Mouse (Mus musculus) liver, embryonic 11.5 days (tissue): Measurements from ENCODE around the gene Ddx1. TPM values are rescaled to one million over a fixed set of nuclear protein-coding genes. Genes with fewer than 3 reads are reported as not detected.
A peak's percentile ranks its signal among the peaks of the same experiment; 100 is the strongest.

Source experiments
- ATAC-seq: fragments of 200-750 bp; cut with Nextera tagmentation; replicated peaks from 2 replicates; pipeline ENCODE4 v1.8.0; 2017; ENCODE audit warnings: moderate number of reproducible peaks, mild to moderate bottlenecking, moderate TSS enrichment, moderate library complexity; ENCODE audit not compliant: low FRiP score
- DNase-seq: peaks from one replicate; pipeline ENCODE4 v3.0.0-alpha.2; 2017; ENCODE audit warnings: low spot score
- H3K27ac ChIP-seq: fragments of 300-500 bp; sonication (generic); 2 replicates; pipeline ENCODE4 v1.5.1; 2014; ENCODE audit warnings: mild to moderate bottlenecking, low read depth, low read length, control low read depth
- H3K27me3 ChIP-seq: fragments of 300-500 bp; sonication (generic); replicated peaks from 2 replicates; pipeline ENCODE4 v1.6.1; 2014; ENCODE audit warnings: low read length, mixed read lengths; ENCODE audit not compliant: control insufficient read depth, insufficient read depth
- H3K36me3 ChIP-seq: fragments of 300-500 bp; sonication (generic); 2 replicates; pipeline ENCODE4 v1.6.1; 2014; ENCODE audit warnings: mild to moderate bottlenecking, low read length, moderate library complexity, mixed read lengths; ENCODE audit not compliant: control insufficient read depth, insufficient read depth
- H3K4me1 ChIP-seq: fragments of 300-500 bp; sonication (generic); replicated peaks from 2 replicates; pipeline ENCODE4 v1.6.1; 2014; ENCODE audit warnings: low read length, mixed read lengths; ENCODE audit not compliant: control insufficient read depth, insufficient read depth
- H3K4me2 ChIP-seq: fragments of 300-500 bp; sonication (generic); 2 replicates; pipeline ENCODE4 v1.6.1; 2014; ENCODE audit warnings: mild to moderate bottlenecking, control low read depth, moderate library complexity
- H3K4me3 ChIP-seq: fragments of 300-500 bp; sonication (generic); 2 replicates; pipeline ENCODE4 v1.5.1; 2014; ENCODE audit warnings: low read depth, low read length, control low read depth
- H3K9ac ChIP-seq: fragments of 300-500 bp; sonication (generic); 2 replicates; pipeline ENCODE4 v1.6.1; 2014; ENCODE audit warnings: low read depth, low read length, control low read depth
- H3K9me3 ChIP-seq: fragments of 300-500 bp; sonication (generic); 2 replicates; pipeline ENCODE4 v1.6.1; 2016; ENCODE audit warnings: low read length, inconsistent platforms, mixed read lengths; ENCODE audit not compliant: control insufficient read depth
- WGBS: fragments of 180-500 bp; shearing (Covaris S2); extraction: QIAGEN DNeasy Blood & Tissue Kit; methylation state at CpG from one replicate; pipeline ENCODE4 v1.1.7; 2014; 5-methylcytosine and 5-hydroxymethylcytosine counted together
- polyA plus RNA-seq: library from polyadenylated mRNA; unstranded; fragments of >200 nt; fragmentation: Nextera tagmentation; extraction: Ambion mirVana; gene quantifications from 2 replicates; pipeline ENCODE4 v1.2.1, GENCODE M21; 2014

Ddx1 gene
- polyA plus RNA-seq, 1 experiment from 2014 or later, result 158 TPM

DNA sequence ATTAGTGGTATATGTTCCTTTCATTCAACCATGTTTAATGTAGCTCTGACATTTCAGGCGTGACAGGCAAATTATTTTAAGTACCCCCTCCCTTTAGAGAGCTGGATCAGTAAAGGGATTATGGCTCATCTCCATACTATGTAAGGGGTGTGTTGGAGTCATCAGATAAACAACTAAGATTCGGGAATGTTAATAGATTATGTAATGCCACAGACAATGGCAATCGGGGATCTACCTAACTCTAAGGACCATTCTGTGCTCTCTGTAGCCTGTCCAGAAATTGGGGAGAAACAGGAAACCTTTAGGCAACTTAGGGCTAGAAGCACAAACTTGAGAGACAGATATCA lies 533 bp upstream of the Ddx1 start:
- peaks cover under 1% of the 10 kb centered on the region; the same call in 1 of the 2 replicates for H3K36me3 ChIP-seq
- H3K9ac ChIP-seq, result peak overlapping the region; percentile 87; the same call in 1 of the 2 replicates
- 86% methylated on average over 3 of the region's 3 CpGs for WGBS
- H3K27ac ChIP-seq, result no peak overlapping the region
- no peak for DNase-seq
- H3K9me3 ChIP-seq, result no peaks in the 10 kb centered on the region
- H3K4me2 ChIP-seq, result peak overlapping the region; percentile 57
- peaks cover 4% of the 10 kb centered on the region; the same call in 1 of the 2 replicates for H3K4me1 ChIP-seq
- no peaks in the 10 kb centered on the region for H3K27me3 ChIP-seq
- H3K4me3 ChIP-seq, result peak overlapping the region; percentile 93
- 0 out of 2 replicates have a peak, but pooled peaks have one; percentile 1 for ATAC-seq

DNA sequence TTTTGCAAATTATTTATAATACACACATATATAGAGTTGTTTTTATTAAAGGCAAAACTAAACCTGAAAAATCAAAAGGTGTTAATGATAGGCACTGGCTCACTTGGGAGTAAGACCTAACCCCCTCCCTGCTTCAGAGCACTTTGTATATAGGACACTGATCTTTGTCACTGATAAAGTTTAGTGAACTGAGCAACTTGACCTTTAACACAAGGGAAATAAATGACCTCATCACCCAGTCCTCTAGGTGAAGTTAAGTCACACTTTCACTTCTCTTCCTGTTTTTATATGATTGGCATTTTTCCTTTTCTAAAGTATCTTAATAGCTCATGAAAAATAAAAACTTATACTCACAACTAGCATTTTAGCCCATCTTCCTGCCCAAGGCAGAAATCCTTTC lies 6.6 kb downstream of the Ddx1 start:
- no peaks in the 10 kb centered on the region for H3K27me3 ChIP-seq
- no peak overlapping the region for H3K4me2 ChIP-seq
- no peak overlapping the region for H3K27ac ChIP-seq
- no peak overlapping the region for H3K9ac ChIP-seq
- H3K9me3 ChIP-seq, result no peaks in the 10 kb centered on the region
- no peak overlapping the region for H3K4me3 ChIP-seq
- H3K4me1 ChIP-seq, result peaks cover 2% of the 10 kb centered on the region; the same call in 1 of the 2 replicates
- ATAC-seq (no peak), DNase-seq (no peak)
- peaks cover 33% of the 10 kb centered on the region for H3K36me3 ChIP-seq

DNA sequence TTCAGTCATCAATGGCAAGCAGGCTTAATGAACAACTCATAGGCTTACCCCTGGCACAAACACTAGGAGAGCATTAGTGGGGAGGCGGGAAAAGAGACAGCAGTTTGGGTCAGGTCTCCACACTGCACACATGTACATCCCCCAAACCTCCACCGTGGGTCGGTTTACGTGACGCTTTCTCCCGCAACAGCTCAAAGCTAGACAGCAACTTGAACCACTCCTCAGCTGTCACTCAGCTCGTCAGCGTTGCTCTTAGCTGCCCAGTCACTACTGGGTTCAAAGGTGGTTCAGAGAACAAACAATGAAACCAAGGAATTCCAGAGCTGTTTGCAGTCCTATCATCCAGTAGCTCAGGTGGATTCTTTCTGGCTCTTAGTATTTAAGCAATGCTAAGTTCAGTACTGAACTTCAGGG lies 30.9 kb downstream of the Ddx1 start:
- Histone ChIP-seq H3K27ac (peak overlapping the region; percentile 48; the same call in 1 of the 2 replicates), H3K4me1 (peaks cover 14% of the 10 kb centered on the region), H3K9ac (no peak overlapping the region), H3K4me3 (no peak overlapping the region), H3K4me2 (no peak overlapping the region), H3K9me3 (no peaks in the 10 kb centered on the region), H3K27me3 (no peaks in the 10 kb centered on the region), H3K36me3 (peaks cover 30% of the 10 kb centered on the region)
- 71% methylated on average over 8 of the region's 8 CpGs for WGBS
- DNase-seq (no peak), ATAC-seq (peak; percentile 36)

DNA sequence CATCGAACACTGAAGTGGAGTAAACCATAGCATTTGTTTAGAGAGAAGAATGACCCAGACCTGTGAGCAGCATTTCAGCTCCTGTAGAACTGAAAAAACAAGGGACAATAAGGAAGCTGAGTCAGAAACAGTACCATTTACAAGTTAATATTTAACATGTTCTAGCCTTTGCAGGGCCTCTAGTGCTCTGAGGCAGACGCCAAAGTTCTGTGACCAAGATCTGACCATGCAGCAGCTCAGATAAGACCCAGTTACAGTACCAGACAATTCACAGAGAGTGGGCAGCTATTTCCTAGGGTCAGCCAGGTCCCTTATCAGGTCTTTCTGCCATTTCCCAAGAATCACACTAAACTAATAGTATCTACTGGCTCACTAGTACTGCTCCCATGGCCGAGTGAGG lies 31.4 kb downstream of the Ddx1 start:
- Histone ChIP-seq H3K4me3 (no peak overlapping the region), H3K36me3 (peaks cover 27% of the 10 kb centered on the region), H3K9ac (no peak overlapping the region), H3K4me1 (peaks cover 14% of the 10 kb centered on the region), H3K27me3 (no peaks in the 10 kb centered on the region), H3K27ac (peak overlapping the region; percentile 48; the same call in 1 of the 2 replicates), H3K4me2 (no peak overlapping the region), H3K9me3 (no peaks in the 10 kb centered on the region)
- DNase-seq (no peak), ATAC-seq (peak; percentile 45; the same call in 1 of the 2 replicates)
- WGBS, result 60% methylated on average over 3 of the region's 3 CpGs

DNA sequence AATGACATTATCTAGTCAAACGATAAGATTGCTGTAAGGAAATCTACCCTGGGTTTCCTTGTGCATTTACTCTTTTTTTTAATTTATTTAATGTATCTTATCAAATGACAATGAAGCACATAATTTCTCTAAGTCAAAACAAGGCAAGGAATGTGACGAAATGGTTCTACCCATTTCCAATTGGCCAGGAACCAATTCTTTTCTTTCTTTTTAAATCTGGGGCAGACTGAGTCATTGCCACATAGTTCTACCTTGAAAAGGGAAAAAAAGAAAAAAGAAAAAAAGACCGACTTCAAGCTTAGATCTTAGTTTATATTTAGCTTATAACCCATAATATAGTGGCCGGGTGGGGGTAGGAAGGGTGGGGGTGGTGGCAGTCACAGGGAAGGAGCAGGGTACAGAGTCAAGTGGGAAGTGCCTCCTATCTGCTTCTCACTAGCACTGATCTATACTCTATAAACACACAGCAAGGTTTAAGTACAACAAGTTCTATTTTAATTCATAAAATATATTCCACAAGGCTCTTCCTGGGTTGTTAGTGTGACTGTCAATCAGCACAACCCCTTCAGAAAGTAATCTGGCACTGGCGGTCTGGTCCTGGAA lies 32.4 kb downstream of the Ddx1 start:
- DNase-seq (no peak), ATAC-seq (no peak)
- Histone ChIP-seq H3K9ac (no peak overlapping the region), H3K27me3 (no peaks in the 10 kb centered on the region), H3K27ac (no peak overlapping the region), H3K4me2 (no peak overlapping the region), H3K4me3 (no peak overlapping the region), H3K9me3 (no peaks in the 10 kb centered on the region), H3K36me3 (peaks cover 27% of the 10 kb centered on the region), H3K4me1 (peaks cover 18% of the 10 kb centered on the region)
- WGBS, result 63% methylated on average over 5 of the region's 5 CpGs

DNA sequence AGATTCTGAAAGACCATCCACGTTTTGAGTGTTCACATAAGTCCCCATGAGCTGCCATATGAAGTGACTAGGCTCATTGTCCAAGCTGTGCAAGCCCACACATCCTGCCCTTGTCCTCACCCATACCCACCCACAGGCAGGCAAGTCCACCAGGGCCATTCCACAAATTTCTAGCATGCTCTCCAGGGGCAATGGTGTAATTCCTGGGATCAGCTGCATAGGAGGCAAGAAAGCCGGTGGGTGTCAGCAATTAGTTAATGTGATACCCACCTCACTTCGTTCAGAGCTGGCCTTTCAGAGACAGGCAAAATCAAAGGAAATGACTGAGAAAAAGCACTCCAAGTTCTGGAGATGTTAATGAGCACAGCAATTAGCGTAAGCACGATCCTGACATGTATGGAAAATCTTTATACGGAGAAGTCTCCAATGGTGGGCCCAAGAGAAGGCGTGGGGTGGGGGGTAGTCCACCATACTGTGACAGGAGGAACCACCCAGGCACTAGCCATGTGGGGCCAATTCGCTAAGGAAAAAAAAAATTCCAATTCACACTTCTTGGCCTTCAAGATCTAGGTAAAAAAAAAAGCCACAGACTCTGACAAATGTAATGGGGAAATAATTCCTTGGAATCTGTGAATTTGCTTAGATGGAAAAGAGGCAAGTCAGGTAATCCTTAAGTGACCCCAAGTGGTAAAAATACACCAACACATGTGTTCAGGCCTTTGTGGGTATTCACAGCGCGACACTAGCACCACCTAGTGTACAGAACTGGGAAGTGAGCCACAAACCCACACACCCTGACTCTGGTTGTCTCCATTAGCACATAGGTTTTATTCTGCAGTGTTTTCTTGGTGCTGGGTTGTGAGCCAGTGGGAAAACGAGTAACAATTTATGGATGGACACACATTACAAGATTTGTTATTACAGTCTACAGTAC lies 34.4 kb downstream of the Ddx1 start:
- 43% methylated on average over 11 of the region's 11 CpGs for WGBS
- DNase-seq (peak; percentile 63), ATAC-seq (peak; percentile 74)
- H3K27me3 ChIP-seq, result no peaks in the 10 kb centered on the region
- H3K36me3 ChIP-seq, result peaks cover 20% of the 10 kb centered on the region
- no peak overlapping the region for H3K9ac ChIP-seq
- no peak overlapping the region for H3K4me2 ChIP-seq
- H3K27ac ChIP-seq, result no peak overlapping the region
- H3K4me3 ChIP-seq, result no peak overlapping the region
- H3K9me3 ChIP-seq, result no peaks in the 10 kb centered on the region
- peaks cover 18% of the 10 kb centered on the region for H3K4me1 ChIP-seq

DNA sequence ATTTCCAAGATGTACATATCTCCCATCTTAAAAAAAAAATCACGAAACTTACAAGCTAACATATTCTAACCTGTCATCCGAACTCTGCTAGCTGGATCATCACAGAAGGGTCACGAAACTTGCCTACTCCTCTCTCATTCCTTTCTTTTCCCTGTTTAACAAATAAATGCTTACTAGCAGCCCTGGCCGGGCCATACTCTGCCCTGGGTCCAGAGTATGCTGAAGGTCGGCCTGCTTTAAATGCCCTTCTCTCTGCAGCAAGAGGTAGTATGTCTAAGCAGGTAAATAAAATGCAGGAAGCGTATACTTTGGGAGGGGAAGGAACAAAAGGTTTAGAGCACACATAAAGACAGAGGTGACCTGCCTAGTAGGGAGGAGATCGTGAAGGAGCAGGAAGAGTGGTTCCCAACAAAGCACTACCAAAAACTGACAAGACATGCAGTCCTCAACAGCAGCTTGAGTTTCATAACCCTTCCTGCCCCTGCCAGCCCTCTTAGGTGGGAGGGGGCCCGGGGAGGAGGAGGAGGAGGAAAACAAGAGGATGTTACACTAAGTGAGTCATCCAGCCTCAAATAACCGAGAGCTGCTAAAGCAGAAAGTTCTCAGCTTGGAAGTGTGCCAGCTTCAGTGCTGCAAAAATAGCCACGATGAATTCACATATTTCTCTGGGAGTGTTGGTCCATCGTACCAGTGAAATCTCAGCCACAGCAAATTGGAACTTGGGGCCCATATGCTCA lies 37.1 kb downstream of the Ddx1 start:
- WGBS, result 57% methylated on average over 11 of the region's 11 CpGs
- DNase-seq (no peak), ATAC-seq (no peak)
- H3K4me1 ChIP-seq, result peaks cover 4% of the 10 kb centered on the region; the same call in 1 of the 2 replicates
- H3K9me3 ChIP-seq, result no peaks in the 10 kb centered on the region
- H3K27me3 ChIP-seq, result no peaks in the 10 kb centered on the region
- H3K4me2 ChIP-seq, result no peak overlapping the region
- H3K9ac ChIP-seq, result no peak overlapping the region
- H3K36me3 ChIP-seq, result no peaks in the 10 kb centered on the region
- no peak overlapping the region for H3K4me3 ChIP-seq
- H3K27ac ChIP-seq, result no peak overlapping the region

DNA sequence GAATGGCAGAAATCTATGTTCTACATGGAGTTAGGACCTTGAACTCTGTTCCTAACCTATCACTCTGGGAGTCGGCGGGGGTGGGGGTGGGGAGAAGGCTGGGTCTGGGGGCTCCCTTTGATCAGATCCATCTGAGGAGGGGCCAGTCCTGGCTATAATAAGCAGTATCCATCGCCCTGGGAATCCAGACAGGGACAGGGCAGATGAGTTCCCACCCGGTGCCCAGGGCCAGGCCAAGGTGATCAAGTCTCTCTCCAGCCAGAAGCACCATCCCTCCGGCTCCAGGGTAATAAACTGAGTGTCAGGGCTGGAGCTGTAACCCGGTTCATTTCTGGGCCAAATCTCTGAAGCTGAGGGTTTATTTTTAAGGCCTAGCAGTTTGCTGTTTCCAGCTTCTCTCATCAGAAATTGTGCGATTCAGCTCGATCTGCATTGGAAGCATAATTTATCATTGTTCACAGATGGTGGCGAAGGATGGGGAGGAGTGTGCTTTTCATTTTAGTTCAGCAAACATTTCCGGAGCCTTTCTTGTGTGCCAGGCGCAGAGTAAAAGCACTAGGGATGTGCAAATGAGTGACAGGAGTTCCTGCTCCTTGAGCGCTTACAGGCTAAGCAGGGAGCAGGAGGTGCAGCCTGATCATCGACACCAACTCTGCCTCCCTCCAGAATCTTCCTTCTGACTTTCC lies 39.2 kb downstream of the Ddx1 start:
- Histone ChIP-seq H3K9me3 (no peaks in the 10 kb centered on the region), H3K36me3 (no peaks in the 10 kb centered on the region), H3K27ac (no peak overlapping the region), H3K27me3 (no peaks in the 10 kb centered on the region), H3K4me1 (peaks cover 3% of the 10 kb centered on the region; the same call in 1 of the 2 replicates), H3K4me2 (no peak overlapping the region), H3K9ac (no peak overlapping the region), H3K4me3 (no peak overlapping the region)
- ATAC-seq, result no peak
- WGBS, result 74% methylated on average over 13 of the region's 13 CpGs
- no peak for DNase-seq
